Mouse (Mus musculus) olfactory bulb, adult 2 months (tissue): ENCODE measurements at regions not wholly inside any gene's neighbourhood (a gene's known extent, or its start where the extent isn't known, plus 50 kb on each side); places are given as distances from the start of the nearest gene placed in this dataset.

Source experiments
- CTCF ChIP-seq: fragments of 200-500 bp; IDR thresholded peaks from 2 replicates; pipeline ENCODE4 v1.5.1; 2012; ENCODE audit warnings: low read depth, mild to moderate bottlenecking, low read length, moderate library complexity; ENCODE audit not compliant: insufficient read depth
- POLR2A ChIP-seq: fragments of 200-500 bp; IDR thresholded peaks from 2 replicates; pipeline ENCODE4 v1.6.1; 2012; ENCODE audit warnings: mild to moderate bottlenecking, low read depth, low read length, moderate library complexity; ENCODE audit not compliant: insufficient read depth

- TF ChIP-seq POLR2A, result no peak
- TF ChIP-seq CTCF, result no peak
These were observed 63.1 kb upstream of the Usp24 start for GRCm38 (mm10) chr4:106252946-106253345.
